Mouse (Mus musculus) monocyte, adult 5-6 weeks (primary cell): ENCODE results near the gene Cenpl. TPM values are rescaled to one million over a fixed set of nuclear protein-coding genes. Genes with fewer than 3 reads are reported as not detected.
"Not testable (repeated sequence)": the region's sequence is repeated elsewhere in the genome, so short reads cannot be mapped to it uniquely, and the experiment has no call there.

ENCODE experiments used
- ATAC-seq: fragments of 153-309, 156-312 bp; replicated peaks from 2 replicates; pipeline ENCODE4 v1.8.0; 2017; ENCODE audit warnings: mild to moderate bottlenecking; ENCODE audit not compliant: low TSS enrichment, insufficient number of reproducible peaks, severe bottlenecking, poor library complexity, low FRiP score
- total RNA-seq: library from RNA; stranded (forward); fragments of 200-1000, 200-491, 200-594 nt; gene quantifications from 3 replicates; pipeline ENCODE4 v1.2.3, GENCODE M21; 2017

Gene Cenpl
- total RNA-seq: 3.1 to 6.8 TPM (median 4.9 TPM) in 3 replicates

GRCm38 (mm10) chr1:161070352-161071271 lies at the start of gene Cenpl, which contains the start of gene Dars2:
TSS of gene Cenpl (plus strand) at chr1:161070713.
TSS of gene Dars2 (minus strand) at chr1:161070658.
- ATAC-seq: peak; percentile 97

- no peak for ATAC-seq
Observed at GRCm38 (mm10) chr1:161025410-161026210, 44.9 kb upstream of the Cenpl start.

GRCm38 (mm10) chr1:161027196-161027595 lies 43.3 kb upstream of the Cenpl start:
- ATAC-seq: no peak

- not testable (repeated sequence) for ATAC-seq
Observed at GRCm38 (mm10) chr1:161028427-161028826, 42.1 kb upstream of the Cenpl start.

GRCm38 (mm10) chr1:161030058-161030457 lies 40.5 kb upstream of the Cenpl start:
- ATAC-seq: no peak

GRCm38 (mm10) chr1:161031881-161032280 lies 38.6 kb upstream of the Cenpl start:
- ATAC-seq: no peak

- no peak for ATAC-seq
Observed at GRCm38 (mm10) chr1:161032345-161032744, 38.2 kb upstream of the Cenpl start.

- 0 out of 2 replicates have a peak, but pooled peaks have one; percentile 2 for ATAC-seq
Observed at GRCm38 (mm10) chr1:161033856-161034434, 36.6 kb upstream of the Cenpl start.

GRCm38 (mm10) chr1:161034435-161035280 lies 35.9 kb upstream of the Cenpl start, which contains the start of gene Zbtb37:
TSS of gene Zbtb37 (minus strand) at chr1:161034849.
- ATAC-seq: peak; percentile 95

GRCm38 (mm10) chr1:161035281-161035785 lies 35.2 kb upstream of the Cenpl start:
- peak; percentile 32 for ATAC-seq

- no peak for ATAC-seq
Observed at GRCm38 (mm10) chr1:161035786-161036404, 34.6 kb upstream of the Cenpl start.

- no peak for ATAC-seq
Observed at GRCm38 (mm10) chr1:161036411-161036841, 34.1 kb upstream of the Cenpl start.

GRCm38 (mm10) chr1:161037026-161037425 lies 33.5 kb upstream of the Cenpl start:
- ATAC-seq: no peak

GRCm38 (mm10) chr1:161037599-161037998 lies 32.9 kb upstream of the Cenpl start:
- no peak for ATAC-seq

GRCm38 (mm10) chr1:161038004-161038403 lies 32.5 kb upstream of the Cenpl start:
- no peak for ATAC-seq

- no peak for ATAC-seq
Observed at GRCm38 (mm10) chr1:161038968-161039721, 31.4 kb upstream of the Cenpl start.
